Mouse (Mus musculus): ENCODE measurements around the gene Pgbd1. TPM values are rescaled to one million over a fixed set of nuclear protein-coding genes. Genes with fewer than 3 reads are reported as not detected.

Pgbd1 gene
- polyA plus RNA-seq, 1 experiment from 2014 or later = 5.1 TPM

DNA sequence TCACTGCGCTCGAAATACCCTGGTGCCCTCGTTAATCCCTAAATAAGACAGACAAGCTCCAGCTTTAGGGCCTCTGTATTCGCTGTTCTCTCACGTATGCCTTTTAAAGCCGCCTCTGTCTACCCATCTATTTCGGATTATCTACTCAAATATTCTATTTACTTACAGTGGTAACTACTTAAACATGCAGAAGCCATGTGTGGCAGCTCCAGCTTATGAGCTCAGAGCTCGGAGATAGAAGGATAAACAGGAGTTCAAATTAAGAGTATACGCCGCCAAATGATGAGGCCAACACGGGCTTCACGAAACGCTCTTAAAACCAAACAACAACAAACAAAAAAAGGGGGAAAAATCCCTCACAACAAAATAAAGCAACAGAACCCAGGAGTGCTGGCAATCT lies 12.2 kb upstream of the Pgbd1 start:
- Histone ChIP-seq H3K9me3 (no peaks in the 10 kb centered on the region), H3K27me3 (replicated peaks) (0 out of 2 replicates have a peak, but pooled peaks cover 12% of the 10 kb centered on the region), H3K4me2 (peak overlapping the region; percentile 80), H3K36me3 (replicated peaks) (no peaks in the 10 kb centered on the region), H3K27ac (peak overlapping the region; percentile 70), H3K4me1 (peaks cover 14% of the 10 kb centered on the region), H3K9ac (peak overlapping the region; percentile 49), H3K4me3 (peak overlapping the region; percentile 51)
- WGBS = 2% methylated on average over 13 of the region's 13 CpGs
- peak; percentile 38 for ATAC-seq (replicated peaks)

DNA sequence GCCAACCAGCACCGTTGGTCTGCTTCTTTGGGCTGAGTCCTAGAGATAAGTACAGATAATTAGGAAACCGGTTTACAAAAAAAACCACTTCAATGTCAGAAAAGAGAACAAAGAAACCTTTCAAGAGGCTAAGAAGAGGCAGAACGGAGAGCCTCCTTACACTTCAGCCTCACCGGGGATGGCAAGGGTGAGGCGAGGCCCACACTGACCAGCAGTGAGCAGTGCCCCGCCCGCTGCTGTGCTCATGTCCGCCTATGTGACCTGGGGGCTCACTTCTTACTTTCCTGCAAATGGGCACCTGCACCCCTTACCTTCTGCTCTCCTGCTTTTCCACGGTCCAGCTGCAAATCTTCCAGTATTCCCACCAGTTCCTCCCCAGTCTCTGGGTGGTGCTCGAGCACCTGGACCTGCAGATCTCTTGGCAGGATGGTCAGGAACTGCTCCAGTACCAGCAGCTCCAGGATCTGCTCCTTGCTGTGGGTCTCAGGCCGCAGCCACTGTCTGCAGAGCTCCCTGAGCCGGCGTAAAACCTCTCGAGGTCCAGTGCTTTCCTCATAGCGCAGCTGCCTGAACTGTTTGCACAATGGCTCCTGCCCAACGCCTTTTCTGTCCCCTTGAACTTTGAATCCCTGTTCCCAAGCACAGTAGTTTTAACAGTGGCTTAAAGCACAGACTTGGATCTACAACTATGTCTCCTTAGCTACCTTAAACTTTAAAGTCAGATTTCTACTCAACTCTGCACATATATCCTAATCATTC lies 7.2 kb upstream of the Pgbd1 start:
- 81% methylated on average over 16 of the region's 16 CpGs for WGBS
- peaks cover 32% of the 10 kb centered on the region; the same call in 1 of the 2 replicates for H3K36me3 ChIP-seq (replicated peaks)

DNA sequence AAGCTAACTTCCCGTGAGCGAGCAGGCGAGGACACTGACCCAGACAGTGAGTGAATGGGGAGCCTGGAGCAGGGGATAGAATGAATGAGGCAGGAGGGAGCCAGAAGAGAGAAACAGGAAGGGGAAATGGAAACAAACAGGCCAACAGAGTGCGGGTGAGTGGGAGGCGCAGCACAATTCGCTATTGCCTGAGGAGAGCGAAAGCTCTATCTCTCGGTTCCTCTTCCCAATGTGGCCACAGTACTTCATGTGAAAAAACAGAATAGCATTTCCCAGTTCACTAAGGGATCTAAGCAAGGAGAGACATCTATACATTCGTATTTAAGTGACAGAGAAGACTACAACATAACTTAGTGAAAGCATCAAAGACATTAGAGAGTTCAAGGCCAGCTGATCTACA lies 5.9 kb upstream of the Pgbd1 start:
- H3K9me3 ChIP-seq = no peaks in the 10 kb centered on the region
- no peak overlapping the region for H3K4me2 ChIP-seq
- no peak overlapping the region for H3K9ac ChIP-seq
- no peaks in the 10 kb centered on the region for H3K27me3 ChIP-seq (replicated peaks)
- H3K4me1 ChIP-seq = peaks cover under 1% of the 10 kb centered on the region
- WGBS = 90% methylated on average over 9 of the region's 9 CpGs
- H3K36me3 ChIP-seq (replicated peaks) = peaks cover 36% of the 10 kb centered on the region; the same call in 1 of the 2 replicates
- H3K27ac ChIP-seq = no peak overlapping the region
- H3K4me3 ChIP-seq = no peak overlapping the region
- ATAC-seq (replicated peaks) = no peak

More for the DNA sequence above, 7.2 kb upstream of the Pgbd1 start:
- Histone ChIP-seq H3K27me3 (replicated peaks) (no peaks in the 10 kb centered on the region), H3K4me1 (peaks cover 10% of the 10 kb centered on the region), H3K4me2 (no peak overlapping the region), H3K4me3 (no peak overlapping the region), H3K9ac (no peak overlapping the region), H3K9me3 (no peaks in the 10 kb centered on the region), H3K27ac (no peak overlapping the region)
- ATAC-seq (replicated peaks) = no peak

DNA sequence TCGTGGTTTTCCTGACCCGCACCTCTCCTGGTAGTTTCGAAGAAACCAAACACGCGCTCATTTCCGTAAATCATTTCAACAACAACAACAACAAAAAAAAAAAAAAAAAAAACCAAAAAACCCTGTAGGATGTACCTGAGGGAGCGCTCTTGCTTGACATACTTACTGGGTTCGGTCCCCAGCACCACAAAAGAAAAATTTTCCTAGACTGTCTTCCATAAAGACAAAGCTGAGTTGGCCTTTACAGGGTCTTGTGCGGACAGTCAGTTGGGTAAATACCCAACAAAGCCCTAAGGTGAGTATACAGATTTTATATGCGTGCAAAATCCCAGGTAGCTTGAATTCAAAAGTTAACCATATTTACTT lies 332 bp upstream of the Pgbd1 start:
- WGBS = 15% methylated on average over 10 of the region's 10 CpGs
- ATAC-seq (replicated peaks) = peak; percentile 65

DNA sequence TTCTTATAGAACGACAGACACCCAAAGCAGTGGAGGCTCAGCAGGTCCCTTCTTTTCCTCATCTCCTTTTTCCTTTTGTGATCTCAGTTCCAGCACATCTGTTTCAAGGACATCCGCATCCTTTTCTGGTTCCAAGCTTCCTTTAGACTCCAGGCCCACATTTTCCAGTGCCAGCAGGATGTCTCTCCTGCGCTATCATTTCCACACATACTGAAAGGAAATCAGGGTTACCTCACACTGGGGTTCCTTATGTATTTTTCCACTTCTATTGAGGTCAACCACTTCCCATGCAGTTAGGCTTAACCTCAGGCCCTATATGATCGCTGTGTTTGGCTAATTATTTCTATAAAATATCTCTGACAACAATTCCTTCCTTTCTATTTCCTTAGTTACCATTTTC lies 5.4 kb downstream of the Pgbd1 start:
- H3K9me3 ChIP-seq = no peaks in the 10 kb centered on the region
- no peak overlapping the region for H3K4me2 ChIP-seq
- H3K36me3 ChIP-seq (replicated peaks) = no peaks in the 10 kb centered on the region
- H3K4me1 ChIP-seq = peaks cover 9% of the 10 kb centered on the region
- ATAC-seq (replicated peaks) = no peak
- H3K4me3 ChIP-seq = no peak overlapping the region
- no peaks in the 10 kb centered on the region for H3K27me3 ChIP-seq (replicated peaks)
- 93% methylated on average over 4 of the region's 4 CpGs for WGBS
- no peak overlapping the region for H3K27ac ChIP-seq
- no peak overlapping the region for H3K9ac ChIP-seq

More for the DNA sequence above, 332 bp upstream of the Pgbd1 start:
- H3K9ac ChIP-seq = peak overlapping the region; percentile 51
- peak overlapping the region; percentile 50 for H3K4me3 ChIP-seq
- no peaks in the 10 kb centered on the region for H3K27me3 ChIP-seq (replicated peaks)
- H3K36me3 ChIP-seq (replicated peaks) = peaks cover 24% of the 10 kb centered on the region; the same call in 1 of the 2 replicates
- no peaks in the 10 kb centered on the region for H3K9me3 ChIP-seq
- H3K4me1 ChIP-seq = peaks cover 16% of the 10 kb centered on the region
- peak overlapping the region; percentile 75 for H3K27ac ChIP-seq
- H3K4me2 ChIP-seq = peak overlapping the region; percentile 81

DNA sequence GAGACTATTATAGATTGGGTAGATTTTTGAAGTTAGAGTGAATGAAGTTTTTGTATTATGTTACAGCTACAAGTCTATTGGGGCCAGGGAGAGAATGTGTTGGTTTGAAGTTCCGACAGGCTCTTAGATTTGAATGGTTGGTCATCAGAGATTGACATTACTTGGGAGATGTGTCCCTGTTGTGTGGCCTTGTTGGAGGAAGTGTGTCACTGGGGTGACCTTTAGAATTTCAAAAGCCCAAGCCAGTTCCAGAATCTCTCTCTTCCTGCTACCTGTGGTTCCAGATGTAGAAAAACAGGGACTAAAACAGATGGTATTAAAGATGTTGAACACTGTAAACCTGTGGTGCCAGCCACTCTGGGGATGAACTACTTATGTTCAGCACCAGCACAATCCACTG lies 13.2 kb downstream of the Pgbd1 start:
- no peaks in the 10 kb centered on the region for H3K36me3 ChIP-seq (replicated peaks)

DNA sequence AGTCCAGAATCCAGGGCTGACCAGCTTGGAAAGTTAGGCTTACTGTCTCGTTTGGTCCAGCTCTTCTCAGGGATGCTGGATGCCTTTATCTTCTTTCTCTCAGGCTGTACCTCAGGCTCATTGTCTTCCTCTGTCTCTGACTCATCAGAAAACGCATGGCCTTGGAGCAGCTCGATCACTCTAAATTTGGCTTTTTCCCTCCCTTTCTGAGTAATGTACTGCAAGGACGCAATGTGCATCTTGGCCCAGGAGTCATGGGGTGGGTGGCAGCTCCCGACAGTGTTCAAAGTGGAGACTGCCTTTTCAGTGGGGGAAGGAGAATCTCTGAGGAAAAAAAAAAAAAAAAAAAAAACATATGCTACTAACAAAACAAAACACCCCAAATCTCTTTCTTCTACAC lies 17.6 kb downstream of the Pgbd1 start:
- WGBS = 73% methylated on average over 5 of the region's 5 CpGs
- Histone ChIP-seq H3K27me3 (replicated peaks) (no peaks in the 10 kb centered on the region), H3K4me1 (no peaks in the 10 kb centered on the region), H3K4me2 (no peak overlapping the region), H3K9me3 (no peaks in the 10 kb centered on the region), H3K27ac (no peak overlapping the region), H3K36me3 (replicated peaks) (no peaks in the 10 kb centered on the region), H3K9ac (no peak overlapping the region), H3K4me3 (no peak overlapping the region)
- no peak for ATAC-seq (replicated peaks)

More for the DNA sequence above, 13.2 kb downstream of the Pgbd1 start:
- Histone ChIP-seq H3K4me3 (no peak overlapping the region), H3K27me3 (replicated peaks) (no peaks in the 10 kb centered on the region), H3K4me1 (no peaks in the 10 kb centered on the region), H3K9ac (no peak overlapping the region), H3K9me3 (no peaks in the 10 kb centered on the region), H3K4me2 (no peak overlapping the region), H3K27ac (no peak overlapping the region)
- no peak for ATAC-seq (replicated peaks)
- WGBS = 100% methylated on average over 1 of the region's 1 CpGs

DNA sequence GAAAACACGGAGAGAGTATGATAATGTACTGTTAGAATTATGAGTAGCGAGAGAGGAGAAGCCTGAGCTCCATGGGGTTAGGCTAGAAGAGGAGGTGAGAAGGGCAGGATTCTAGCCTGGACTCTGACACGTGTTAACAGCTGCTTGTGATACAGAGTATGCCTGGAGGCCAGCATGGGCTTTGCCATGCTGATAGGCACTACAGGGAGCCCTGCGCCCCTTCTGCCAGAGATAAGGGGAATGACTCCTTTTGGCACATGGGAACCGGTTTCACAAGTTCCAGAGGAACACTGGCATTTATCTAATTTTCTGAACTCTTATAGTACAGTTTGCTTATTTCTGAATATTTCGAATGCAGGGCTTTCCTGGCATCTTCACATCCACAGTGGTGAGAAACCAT lies 22.0 kb downstream of the Pgbd1 start:
- Histone ChIP-seq H3K4me3 (no peak overlapping the region), H3K4me2 (no peak overlapping the region), H3K36me3 (replicated peaks) (no peaks in the 10 kb centered on the region), H3K4me1 (no peaks in the 10 kb centered on the region), H3K27ac (no peak overlapping the region), H3K9me3 (no peaks in the 10 kb centered on the region), H3K9ac (no peak overlapping the region), H3K27me3 (replicated peaks) (no peaks in the 10 kb centered on the region)
- ATAC-seq (replicated peaks) = no peak
- WGBS = 78% methylated on average over 6 of the region's 6 CpGs

DNA sequence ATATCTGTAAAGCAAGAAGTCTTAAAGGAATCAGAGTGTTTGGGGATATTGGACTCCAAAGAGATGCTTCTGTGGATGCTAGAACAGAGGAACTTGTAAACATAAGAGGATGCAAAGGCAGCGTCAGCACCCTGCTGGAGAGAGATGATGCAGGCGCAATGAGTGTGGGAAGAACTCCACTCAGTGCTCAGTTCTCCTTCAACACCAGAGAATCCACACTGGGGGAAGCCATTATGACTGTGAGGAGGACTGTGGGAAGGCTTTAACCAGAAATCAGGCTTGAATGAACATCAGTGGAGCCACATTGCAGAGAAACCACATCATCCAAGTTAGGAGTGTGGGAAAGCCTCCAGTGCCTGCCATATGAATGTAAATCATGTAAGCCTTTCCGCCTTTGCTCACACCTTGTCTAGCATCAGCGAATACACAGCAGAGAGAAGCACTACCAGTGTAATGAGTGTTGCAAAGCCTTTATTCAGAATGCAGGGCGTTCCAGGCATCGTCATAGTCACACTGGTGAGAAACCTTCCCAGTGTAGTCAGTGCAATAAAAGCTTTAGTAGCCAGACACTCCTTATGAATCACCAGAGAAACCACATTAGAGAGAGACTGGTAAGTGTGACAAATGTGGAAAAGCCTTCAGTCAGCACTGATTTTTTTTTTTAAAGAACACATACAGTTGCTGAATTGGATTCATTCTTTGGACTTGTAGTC lies 23.4 kb downstream of the Pgbd1 start:
- H3K9me3 ChIP-seq = no peaks in the 10 kb centered on the region
- WGBS = 85% methylated on average over 6 of the region's 6 CpGs

DNA sequence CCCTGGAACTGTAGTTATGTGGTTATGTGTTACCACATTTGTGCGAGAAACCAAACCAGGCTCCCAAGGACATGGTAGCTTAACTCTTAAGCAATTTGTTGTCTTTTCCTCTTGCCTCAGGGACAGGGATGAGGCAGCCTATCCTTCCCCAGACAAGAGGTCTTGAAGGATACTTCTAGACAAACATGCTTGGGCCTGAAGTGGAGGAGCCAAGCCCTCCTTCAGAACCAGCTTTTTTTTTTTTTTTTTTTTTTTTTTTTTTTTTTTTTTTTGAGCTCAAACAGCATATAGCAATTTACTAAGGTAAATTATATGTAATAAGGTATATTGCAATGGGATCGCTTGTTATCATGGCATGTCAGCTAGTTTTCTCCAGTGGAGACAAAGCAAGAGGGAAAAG lies 25.1 kb downstream of the Pgbd1 start:
- no peak overlapping the region for H3K9ac ChIP-seq
- H3K27me3 ChIP-seq (replicated peaks) = no peaks in the 10 kb centered on the region
- no peak overlapping the region for H3K4me2 ChIP-seq
- H3K9me3 ChIP-seq = no peaks in the 10 kb centered on the region
- 88% methylated on average over 2 of the region's 2 CpGs for WGBS
- H3K4me1 ChIP-seq = no peaks in the 10 kb centered on the region
- no peak overlapping the region for H3K4me3 ChIP-seq
- no peaks in the 10 kb centered on the region for H3K36me3 ChIP-seq (replicated peaks)
- H3K27ac ChIP-seq = no peak overlapping the region
- no peak for ATAC-seq (replicated peaks)

More for the DNA sequence above, 23.4 kb downstream of the Pgbd1 start:
- Histone ChIP-seq H3K4me2 (no peak overlapping the region), H3K27me3 (replicated peaks) (no peaks in the 10 kb centered on the region), H3K27ac (no peak overlapping the region), H3K36me3 (replicated peaks) (no peaks in the 10 kb centered on the region), H3K4me1 (no peaks in the 10 kb centered on the region), H3K4me3 (no peak overlapping the region), H3K9ac (no peak overlapping the region)
- ATAC-seq (replicated peaks) = no peak

DNA sequence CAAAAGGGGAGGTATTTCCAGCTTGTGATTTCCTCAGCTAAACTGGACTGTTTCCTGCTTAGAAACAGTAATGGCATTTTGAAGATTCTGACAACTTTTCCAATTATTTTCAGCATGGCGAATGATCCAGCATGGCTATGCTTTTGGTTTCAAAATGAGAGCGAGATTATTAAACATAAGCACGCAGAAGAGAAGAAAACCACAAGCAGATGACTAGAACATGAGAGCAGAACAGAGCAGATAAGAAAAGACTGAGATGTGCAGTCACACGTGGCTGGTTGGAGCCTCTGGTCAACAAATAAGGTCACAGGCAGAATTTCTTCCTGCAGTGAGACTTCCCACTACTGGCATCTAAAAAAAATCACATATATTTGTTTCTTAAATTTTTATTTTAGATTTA lies 25.6 kb downstream of the Pgbd1 start:
- no peaks in the 10 kb centered on the region for H3K4me1 ChIP-seq
- H3K9ac ChIP-seq = no peak overlapping the region
- no peaks in the 10 kb centered on the region for H3K27me3 ChIP-seq (replicated peaks)
- H3K27ac ChIP-seq = no peak overlapping the region
- ATAC-seq (replicated peaks) = no peak
- no peaks in the 10 kb centered on the region for H3K36me3 ChIP-seq (replicated peaks)
- no peak overlapping the region for H3K4me2 ChIP-seq
- WGBS = 80% methylated on average over 4 of the region's 4 CpGs
- no peaks in the 10 kb centered on the region for H3K9me3 ChIP-seq
- no peak overlapping the region for H3K4me3 ChIP-seq

DNA sequence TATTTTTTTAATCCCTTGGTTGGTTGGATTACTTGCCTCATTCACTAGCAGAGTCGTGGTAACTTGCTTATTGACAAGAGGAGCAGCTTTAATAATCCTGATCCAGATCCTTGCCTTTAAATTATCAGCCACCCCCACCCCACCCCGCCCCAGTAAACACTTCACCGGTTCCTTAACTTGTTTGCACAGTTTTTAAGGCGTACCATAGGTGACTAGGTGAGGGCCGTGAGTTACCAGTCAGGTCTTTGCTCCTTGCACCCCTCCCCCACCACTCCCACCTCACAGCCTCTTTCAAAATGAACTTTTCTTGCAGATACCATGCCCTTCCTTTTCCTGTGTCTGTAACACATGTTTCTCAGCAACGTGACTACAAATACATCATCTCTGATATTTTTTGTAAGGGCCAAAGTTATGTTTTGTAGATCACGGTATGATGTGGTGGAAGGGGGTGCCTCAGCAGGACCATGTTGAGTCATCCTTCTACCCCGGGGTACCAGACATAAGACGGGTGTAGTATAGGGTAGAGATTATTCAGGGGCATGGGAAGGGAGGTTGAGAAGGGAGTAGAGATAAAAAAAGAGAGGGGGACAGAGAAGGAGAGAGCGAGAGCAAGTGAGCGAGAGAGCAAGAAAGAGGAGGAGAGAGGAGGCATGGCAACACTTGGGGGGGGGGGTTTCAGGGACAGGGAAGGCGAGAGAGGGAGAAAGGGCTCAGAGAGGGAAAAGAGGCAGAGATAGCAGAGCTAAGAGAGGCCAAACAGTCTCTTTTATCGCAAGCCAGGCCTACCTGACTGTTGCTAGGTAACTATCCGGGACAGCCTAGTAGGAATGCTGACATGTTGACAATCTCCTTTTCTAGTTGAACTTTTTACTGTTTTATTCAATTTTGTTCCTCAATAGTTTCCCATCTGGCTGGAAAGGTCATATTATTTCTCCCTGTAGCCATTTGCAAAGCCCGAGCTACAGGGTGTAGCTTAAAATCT lies 26.3 kb downstream of the Pgbd1 start:
- no peak for ATAC-seq (replicated peaks)
- H3K9ac ChIP-seq = no peak overlapping the region
- no peaks in the 10 kb centered on the region for H3K4me1 ChIP-seq
- no peaks in the 10 kb centered on the region for H3K9me3 ChIP-seq
- WGBS = 65% methylated on average over 15 of the region's 15 CpGs
- H3K4me2 ChIP-seq = no peak overlapping the region
- H3K4me3 ChIP-seq = no peak overlapping the region
- H3K27ac ChIP-seq = no peak overlapping the region
- H3K27me3 ChIP-seq (replicated peaks) = no peaks in the 10 kb centered on the region
- no peaks in the 10 kb centered on the region for H3K36me3 ChIP-seq (replicated peaks)

Measured in midbrain, embryonic 15.5 days (tissue).